Mouse (Mus musculus) embryonic fibroblast, embryonic 13.5 days (primary cell): Measurements from ENCODE around the gene Gm6685.

Experiments
- CTCF ChIP-seq: IDR thresholded peaks from 2 replicates; pipeline ENCODE4 v1.5.1; 2011; ENCODE audit warnings: mild to moderate bottlenecking, control low read depth, low read length, moderate library complexity, borderline replicate concordance; ENCODE audit not compliant: insufficient read depth
- POLR2A ChIP-seq: IDR thresholded peaks from 2 replicates; pipeline ENCODE4 v1.6.1; 2011; ENCODE audit warnings: low read depth, mild to moderate bottlenecking, control low read depth, low read length, moderate library complexity

DNA sequence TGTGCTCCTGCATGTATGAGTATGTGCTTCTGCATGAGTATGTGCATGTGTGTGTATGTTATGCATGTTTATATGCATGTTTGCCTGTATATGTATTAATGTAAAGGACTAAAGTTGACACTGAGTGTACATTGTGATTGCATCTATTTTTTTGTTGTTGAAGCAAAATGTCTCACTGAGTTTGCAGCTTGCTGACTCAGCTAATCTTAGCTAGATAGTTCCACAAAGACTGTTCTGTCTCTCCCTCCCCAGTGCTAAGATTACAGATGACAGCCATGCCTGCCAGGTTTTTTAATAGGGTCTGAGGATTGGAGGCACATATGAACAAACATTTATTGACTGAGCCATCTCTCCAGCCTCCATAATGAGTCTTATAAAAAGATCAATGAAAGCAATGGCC lies 35.0 kb upstream of the Gm6685 start:
- TF ChIP-seq CTCF (no peak), POLR2A (no peak)
